Mouse (Mus musculus) c-Kit-positive CD71-positive TER-119-positive erythroid progenitor cells, embryonic 14.5 days (primary cell): ENCODE measurements around the gene Miox.

Source experiments
- DNase-seq: peaks from one replicate; pipeline ENCODE4 v3.0.0-alpha.2; 2013; ENCODE audit warnings: low spot score

Gene Miox

GRCm38 (mm10) chr15:89316146-89316545, 18.1 kb upstream of the Miox start:
- peak; percentile 38 for DNase-seq

DNA sequence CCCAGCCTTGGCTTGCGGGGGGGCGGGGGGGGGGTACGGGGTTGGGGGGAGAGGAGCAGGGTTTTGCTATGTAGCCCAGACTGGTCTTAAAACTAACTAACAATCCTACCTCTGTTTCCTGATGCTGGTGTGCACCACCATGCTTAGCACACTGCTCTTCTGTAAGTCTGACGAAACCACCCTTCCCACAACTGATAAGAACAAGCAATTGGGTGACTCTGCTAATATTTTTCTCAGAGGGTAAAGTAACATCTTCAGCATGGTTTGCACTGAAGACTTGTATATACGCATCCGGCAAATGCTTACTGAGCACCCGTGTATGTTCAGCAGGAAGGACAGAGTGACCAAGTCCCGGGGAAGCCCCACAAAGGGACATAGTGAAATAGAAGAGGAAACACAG, 12.9 kb upstream of the Miox start:
- DNase-seq, result peak; percentile 27

DNA sequence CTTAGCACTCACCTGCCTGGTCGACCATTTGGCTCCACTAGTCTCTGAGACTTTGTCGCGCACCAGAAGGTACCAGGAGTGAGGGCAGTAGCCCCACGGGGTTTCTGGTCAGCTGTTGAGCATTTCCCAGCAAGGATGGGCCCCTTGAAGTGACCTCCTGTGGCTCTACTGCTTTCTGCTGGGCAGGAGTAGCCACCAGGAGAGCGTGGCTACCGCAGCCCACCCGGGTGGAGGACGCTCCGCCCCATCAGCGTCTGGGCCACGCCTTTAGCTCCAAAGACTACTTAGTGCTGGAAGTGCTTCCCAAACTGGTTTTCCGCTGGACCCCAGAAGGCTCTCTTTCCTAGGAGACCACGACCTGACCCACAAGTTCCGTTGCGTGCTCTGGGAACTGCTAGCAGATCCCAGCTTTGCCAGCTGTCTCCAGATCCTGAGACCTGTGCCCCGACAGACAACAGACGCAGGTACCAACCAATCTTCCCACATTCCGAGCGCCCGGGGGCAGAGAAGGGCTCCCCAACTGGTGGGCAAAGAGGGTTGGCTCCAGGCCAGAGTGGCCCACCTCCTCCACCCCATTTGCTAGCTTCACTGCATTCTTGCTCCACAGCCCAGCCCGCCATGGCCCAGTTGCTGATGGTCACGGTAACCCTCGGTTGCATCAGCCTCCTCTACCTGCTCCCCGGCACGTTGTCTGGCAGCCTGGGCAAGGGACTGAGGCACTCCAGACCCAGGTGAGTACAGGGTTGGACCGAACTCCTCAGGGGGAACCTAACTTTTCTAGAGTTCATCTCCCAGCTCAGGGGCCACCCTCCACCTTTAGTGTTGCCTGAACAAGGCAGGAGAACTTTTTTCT, 11.3 kb upstream of the Miox start, which contains the start of gene Adm2:
Gene Adm2 (plus strand): TSS at position 51 of the 853 bp plus-strand sequence.
- DNase-seq, result no peak

DNA sequence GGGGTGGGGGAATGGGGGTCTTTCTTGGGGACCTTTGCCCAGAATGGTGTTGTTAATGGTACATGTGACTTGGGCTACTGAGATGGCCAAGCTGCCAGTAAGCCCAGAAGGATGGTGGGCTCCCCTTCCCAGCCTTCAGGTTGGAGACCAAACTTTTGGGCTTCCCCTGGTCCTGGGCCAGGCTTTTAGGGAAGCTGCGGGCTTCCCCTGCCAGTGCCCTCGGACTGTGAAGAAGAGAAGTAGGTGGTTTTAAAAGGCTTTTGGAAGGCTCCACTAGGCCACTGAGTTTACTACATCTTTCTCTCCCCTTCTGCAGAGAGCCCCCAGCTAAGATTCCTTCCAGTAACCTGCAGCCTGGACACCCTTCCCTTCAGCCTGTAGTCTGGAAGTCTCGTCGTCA, 10.5 kb upstream of the Miox start:
- no peak for DNase-seq

DNA sequence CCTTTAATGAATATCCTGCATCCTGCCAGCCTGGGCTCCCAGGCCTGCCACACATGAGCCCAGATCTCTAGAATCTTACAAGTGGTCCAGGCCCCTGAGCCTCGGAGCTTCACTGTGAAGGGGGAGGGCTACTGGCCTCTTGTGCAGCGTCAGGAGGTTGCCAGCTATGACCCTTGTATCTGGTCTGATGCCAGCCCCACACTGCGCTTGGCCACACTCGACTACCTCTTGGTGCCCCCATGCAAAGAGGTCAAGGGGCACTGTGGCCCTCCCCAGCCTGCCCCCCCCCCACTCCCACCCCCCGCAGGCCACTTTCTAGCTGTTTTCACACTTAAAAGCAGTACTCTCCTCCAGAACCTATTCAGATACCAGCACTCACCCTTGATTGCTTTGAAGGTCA, 7.8 kb upstream of the Miox start:
- no peak for DNase-seq

DNA sequence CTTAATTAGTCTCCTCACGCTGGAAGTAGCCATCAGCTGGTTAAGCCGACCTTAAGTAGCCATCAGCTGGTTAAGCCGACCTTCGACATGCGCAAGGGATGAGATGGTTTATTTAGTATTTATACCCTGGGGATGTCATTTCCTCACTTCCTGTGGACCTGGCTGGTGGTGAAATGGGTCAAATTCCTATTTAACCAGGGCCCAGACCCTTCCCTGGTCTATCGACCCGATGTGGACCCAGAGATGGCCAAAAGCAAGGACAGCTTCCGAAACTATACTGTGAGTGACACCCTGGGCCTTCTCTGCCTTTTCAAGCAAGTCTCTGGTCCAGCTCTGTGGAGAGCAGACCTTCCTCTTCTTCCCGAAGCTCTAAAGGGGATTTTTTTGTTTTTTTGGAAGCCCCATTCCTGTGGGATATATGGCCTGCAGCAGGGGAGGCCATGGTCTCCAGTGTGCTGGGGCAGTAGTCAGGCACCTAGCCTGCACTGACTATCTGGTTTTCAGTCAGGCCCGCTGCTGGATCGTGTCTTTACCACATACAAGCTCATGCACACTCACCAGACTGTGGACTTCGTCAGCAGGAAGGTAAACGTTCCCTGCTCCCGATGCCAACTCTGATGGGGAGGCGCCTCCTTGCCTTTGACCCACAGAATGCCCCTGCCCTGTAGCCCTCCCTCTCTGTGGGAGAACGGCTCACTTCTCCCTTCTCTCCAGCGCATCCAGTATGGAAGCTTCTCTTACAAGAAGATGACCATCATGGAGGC, 758 bp downstream of the Miox start:
- DNase-seq, result no peak

DNA sequence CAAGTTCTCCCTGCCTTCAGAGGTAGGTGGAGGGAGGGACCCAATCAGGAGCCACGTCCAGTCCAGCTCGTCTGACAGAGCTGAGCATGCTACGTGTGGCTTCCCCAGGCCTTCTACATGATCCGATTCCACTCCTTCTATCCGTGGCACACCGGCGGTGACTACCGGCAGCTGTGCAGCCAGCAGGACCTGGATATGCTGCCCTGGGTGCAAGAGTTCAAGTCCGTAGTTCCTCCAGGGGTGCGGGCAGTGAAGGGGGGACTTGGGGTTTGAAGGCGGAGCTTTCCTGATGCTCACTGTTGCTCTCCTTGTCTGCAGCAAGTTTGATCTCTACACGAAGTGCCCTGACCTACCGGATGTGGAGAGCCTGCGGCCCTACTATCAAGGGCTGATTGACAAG, 2.2 kb downstream of the Miox start:
- DNase-seq, result no peak

DNA sequence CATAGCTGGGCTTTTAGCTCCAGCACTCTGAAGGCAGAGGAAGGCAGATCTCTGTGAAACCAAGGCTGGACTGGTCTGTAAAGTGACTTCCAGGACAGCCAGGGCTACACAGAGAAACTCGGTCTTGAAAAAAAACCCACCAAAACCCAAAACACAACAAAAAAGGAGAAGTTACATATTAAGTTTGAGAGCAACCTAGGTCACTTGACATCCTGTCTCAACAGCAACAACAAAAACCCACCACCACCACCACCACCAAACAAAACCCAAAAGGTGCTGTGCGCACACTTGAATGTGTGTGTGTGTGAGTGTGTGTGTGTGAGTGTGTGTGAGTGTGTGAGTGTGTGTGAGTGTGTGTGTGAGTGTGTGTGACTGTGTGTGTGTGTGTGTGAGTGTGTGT, 5.5 kb downstream of the Miox start:
- DNase-seq, result no peak

DNA sequence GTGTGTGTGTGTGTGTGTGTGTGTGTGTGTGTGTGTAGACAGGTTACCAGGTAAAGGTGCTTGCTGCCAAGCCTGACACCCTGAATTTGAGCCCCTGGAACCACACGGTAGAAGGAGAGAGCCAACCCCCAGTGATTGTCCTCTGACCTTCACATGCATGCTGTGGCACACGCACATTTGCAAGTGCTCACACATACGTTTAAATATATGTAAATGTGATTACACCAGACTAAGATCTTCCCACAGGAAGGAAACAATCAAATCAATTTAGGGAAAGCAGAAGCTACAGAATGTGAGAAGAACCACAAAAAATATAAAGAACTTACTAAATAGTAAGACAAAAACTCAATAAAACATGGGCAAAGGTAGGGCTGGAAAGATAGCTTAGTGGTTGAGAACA, 5.9 kb downstream of the Miox start:
- DNase-seq, result no peak

GRCm38 (mm10) chr15:89341678-89342077, 7.5 kb downstream of the Miox start:
- DNase-seq, result no peak

- no peak for DNase-seq
Observed at GRCm38 (mm10) chr15:89343325-89343724, 9.1 kb downstream of the Miox start.

DNA sequence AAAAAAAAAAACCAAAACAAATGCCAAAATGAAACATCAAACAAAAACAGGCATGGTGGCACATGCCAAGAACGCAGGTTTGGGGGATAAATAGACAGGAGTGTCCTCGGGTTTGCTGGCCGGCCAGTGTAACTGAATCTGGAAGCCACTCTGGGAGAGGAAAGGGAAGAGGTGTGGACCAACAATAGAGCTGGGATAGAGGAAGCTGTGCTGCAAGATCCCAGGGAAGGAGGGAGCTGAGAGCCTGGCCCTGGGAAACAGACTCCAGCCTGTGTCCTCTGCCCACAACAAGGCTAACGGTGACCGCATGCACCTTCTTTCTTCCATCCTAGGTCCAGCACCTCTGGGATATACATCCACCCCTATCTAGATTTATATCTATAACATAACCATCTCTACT, 16.2 kb downstream of the Miox start:
- DNase-seq, result no peak

DNA sequence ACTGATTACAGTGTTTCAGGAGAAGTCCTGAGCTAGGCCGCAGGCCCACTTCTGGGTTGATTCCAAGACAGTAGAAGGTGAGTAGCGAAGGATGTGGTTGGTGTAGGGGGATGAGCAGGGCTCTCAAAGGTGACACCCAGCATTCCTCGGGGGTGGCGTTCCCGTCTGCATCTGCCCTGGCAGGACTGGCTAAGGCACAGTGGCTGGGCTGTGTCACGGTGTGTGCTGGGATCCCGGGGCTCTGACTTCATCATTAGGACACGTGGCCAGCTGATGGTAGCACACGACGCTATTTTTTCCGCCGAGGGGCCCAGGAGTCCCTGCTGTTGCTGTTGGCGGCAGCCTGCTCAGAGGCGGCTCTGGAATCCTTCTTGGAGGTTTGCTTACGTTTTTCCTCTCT, 17.1 kb downstream of the Miox start:
- no peak for DNase-seq

- no peak for DNase-seq
Observed at GRCm38 (mm10) chr15:89352054-89352453, 17.9 kb downstream of the Miox start.

DNA sequence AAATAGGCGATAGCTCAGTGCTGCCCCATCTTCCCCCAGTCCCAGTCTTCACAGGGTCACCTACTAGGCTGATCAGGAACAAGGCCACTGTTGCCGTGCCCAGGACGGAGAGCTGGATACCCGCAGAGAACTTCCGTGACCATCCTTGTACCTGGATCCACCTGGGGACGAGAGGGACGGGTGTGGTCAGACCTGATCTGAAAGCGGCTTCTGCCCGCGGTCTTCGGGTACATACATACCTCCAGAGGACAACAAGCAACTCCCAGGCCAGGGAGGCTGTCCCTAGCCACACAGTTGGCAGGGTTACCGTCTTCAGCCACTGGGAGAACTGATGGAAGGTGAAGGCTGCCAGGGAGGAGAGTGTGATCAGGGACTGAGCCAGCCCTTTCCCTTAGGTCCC, 18.6 kb downstream of the Miox start:
- no peak for DNase-seq

DNA sequence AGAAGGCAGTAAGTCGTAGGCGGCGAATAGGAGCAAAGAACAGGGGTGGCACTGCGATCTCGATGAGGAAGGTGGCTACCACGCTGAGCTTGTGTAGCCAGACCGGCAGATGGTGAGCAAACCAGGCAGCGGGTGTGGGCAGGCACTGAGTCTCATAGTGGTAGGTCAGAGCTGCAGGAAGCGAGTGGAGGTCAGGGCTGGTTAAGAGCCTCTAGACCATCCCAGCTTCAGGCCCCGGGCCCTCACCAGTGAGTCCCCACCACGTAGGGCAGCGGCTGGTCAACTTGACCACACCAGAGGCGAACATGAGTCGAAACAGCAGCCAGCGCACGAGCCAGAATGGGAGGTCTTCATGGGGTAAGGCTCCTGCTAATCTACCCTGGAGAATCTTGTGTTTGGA, 19.6 kb downstream of the Miox start:
- no peak for DNase-seq

GRCm38 (mm10) chr15:89354455-89354854, 20.3 kb downstream of the Miox start:
- DNase-seq, result no peak

DNA sequence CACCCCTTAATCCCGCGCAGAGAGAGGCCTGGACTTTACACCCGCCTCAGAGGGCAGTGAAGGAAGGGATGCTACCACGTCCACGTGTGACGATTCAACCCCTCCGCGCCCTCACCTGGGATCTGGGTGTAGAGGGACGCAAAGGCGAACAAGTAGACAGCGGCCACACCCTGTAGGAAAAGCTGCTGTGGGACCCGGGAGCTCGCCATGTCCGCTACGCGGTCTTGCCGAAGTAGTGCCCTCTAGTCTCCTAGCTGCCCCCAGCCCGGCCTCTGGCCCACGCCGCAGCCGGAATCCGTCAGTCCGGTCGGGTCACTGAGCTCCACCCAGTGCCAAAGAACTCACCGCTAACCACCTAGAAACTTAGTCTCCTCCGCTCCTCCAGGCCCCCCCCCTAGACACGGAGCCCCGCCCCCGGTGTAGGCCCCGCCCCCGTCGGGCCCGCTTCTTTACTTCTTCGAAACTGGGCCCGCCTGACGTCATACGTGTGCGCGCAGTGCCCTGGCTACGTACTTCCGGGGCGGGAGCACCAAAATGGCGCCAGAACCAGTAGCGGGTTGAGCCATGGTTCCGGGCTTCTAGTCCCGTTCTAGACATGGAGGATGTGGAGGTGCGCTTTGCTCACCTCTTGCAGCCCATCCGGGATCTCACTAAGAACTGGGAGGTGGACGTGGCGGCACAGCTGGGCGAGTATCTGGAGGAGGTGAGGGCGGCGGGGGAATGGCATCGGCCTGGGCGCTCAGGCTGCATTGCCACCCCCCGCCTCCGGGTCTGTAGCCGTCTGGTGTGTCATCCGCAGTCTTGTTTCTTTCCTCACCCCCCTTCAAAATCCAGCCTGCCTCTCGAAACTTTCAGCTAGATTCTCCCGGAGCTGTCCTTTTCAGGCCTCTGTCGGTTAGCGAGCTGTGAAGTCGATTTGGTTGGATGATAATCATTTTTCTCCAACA, 21.3 kb downstream of the Miox start, which contains the start of the genes Lmf2 and Ncaph2:
Gene Lmf2 (minus strand): TSS at position 419 of the 947 bp plus-strand sequence.
Gene Ncaph2 (plus strand): TSS at position 479 of the 947 bp plus-strand sequence.
- DNase-seq, result peak; percentile 97

DNA sequence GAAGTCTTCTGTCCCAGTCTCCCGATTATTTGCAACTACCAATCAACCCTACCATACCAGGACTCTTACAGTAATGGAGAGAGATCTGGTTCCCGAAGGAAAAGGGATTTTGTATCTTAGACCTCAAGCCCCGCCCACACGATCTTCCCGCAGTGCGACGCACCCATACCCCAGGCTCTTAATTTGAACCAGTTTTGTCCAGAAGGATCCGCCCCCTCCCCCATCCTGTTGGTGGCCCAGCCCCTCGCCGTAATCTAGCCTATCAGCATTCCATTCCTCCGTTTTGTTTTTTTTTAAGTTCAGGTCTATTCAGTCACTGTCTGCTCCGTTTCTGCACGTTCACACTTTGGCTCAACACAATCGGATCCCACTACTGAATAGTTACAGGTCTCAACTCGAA, 22.2 kb downstream of the Miox start:
- DNase-seq, result peak; percentile 86

DNA sequence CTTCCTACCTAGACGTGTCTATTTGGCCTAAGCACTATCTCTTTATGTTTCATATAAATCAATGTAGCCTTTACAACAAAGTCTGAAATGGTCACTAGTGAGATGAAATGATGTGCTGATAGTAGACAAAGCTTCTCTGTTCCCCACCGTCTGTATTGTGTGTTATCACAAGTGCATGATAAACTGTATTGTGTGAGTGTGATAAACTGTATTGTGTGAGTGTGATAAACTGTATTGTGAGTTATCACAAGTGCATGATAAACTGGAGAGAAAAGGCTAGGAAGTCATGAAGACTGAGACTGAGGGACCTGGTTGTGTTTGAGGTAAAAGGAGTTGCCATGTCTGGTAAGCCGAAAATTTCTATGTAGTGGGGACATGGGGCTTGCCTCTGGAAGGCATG, 24.6 kb downstream of the Miox start:
- DNase-seq, result no peak

DNA sequence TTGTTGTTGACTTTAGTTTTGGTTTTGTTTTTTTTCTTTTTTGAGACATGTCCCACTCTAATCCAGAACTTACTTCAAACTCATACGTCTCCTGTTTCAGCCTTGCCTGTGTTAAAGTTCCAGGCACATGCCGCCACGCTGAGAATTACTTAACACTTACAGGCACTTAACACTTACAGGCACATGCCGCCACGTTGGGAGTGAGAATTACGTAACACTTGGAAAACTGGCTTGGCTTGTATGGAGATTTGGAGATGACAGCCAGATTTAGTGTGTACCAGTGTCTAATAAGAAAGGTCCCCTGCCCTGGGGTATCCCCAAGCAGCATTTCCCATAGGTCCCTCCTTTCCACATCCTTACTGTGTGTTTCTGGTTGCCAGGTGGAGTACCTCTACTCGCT, 28.9 kb downstream of the Miox start:
- DNase-seq, result no peak

DNA sequence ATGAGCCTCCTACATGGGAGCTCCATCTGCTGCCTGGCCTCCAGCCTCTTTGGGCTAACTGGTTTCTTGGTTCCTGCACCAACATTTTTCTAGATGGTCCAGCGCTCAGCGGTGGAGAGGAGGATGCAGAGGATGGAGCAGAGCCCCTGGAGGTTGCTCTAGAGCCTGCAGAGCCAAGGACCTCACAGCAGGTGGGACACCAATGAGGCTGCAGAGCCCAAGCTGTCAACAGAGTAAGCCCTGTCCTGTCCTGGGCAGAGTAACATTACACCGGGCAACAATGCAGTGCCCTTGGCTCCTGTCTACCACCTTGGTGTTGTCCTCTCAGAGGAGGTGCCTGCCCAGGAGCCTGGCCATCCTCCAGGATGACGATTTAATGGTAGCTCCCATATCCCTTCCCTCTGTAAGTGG, 30.9 kb downstream of the Miox start:
- no peak for DNase-seq
